Comparison of ENCODE assay signal across 8 mouse cellular contexts in the genomic region with DNA sequence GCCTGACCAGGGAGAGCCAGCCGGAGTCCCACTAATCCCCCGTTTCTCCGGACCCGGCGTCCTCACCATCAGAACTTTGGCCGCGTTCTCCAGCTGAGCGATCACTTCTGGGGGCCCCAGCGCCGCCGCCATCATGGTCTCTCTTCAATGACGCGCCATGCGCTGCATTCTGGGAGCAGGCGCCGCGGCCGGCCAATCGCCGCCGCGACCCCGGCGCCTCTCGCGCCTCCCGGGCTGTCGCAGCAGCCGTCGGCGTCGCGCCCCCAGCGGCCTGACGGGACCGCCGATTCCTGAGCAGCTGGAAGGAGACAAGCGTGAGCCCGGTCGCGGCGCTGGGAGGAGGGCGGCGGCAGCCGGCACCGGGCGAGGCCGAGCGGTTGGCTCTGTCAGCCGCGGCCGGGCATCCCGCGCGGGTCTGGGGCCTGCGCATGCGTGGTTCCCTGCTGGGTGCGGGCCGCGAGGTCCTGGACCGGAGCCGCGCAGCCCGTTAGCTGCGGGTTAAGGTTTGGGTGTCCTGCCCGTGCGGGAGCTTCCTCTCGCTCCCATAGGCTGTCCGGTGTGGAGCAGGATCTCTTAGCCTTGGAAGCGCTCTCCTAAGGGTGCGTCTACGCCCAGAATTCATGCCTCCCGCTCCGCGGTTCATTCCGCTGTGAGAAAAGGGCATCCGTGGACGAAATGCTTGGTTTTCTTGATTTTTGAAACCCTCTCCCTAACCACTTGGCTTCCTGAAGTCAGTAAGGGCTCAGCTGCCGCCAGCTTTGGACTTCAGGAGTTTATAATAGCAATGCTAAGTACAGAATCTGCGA. TPM values are rescaled to one million over a fixed set of nuclear protein-coding genes. Genes with fewer than 3 reads are reported as not detected.
DNase-seq lines count a peak whose midpoint lies in the region; ATAC-seq lines count a peak whose summit lies in the region.

Gene Xpo4 (minus strand): TSS at position 609 of the 806 bp plus-strand sequence.

- H3K9ac ChIP-seq in intestine, embryonic 16.5 days (ENCODE audit: low read depth, low read length): peak within 1 kb of the TSS; percentile 95

- WGBS in intestine, embryonic 16.5 days: under 1% methylated on average over 80 of the region's 80 CpGs

- no peaks in the 10 kb centered on the region for H3K36me3 ChIP-seq in intestine, embryonic 16.5 days (ENCODE audit: control insufficient read depth, insufficient read depth, low read length)

- peak within 1 kb of the TSS; percentile 93 for H3K4me3 ChIP-seq in intestine, embryonic 16.5 days (ENCODE audit: low read length)

- peak; percentile 96 for ATAC-seq in intestine, embryonic 16.5 days

- peak within 1 kb of the TSS; percentile 79 for H3K4me2 ChIP-seq in intestine, embryonic 16.5 days (ENCODE audit: low read depth, low read length)

- intact Hi-C loops in gastrocnemius, postnatal 36 days (cut with DNase I): loop anchor here (10.0 kb wide), 1 partner anchor 270 kb away; the partner anchor contains the start of gene Cryl1
- intact Hi-C loops in left cerebral cortex, postnatal 25 days (cut with DNase I): no loop called here

- peak within 1 kb of the TSS; percentile 89 for H3K27ac ChIP-seq in intestine, embryonic 16.5 days (ENCODE audit: low read length)

- peak; percentile 64 for DNase-seq in adrenal gland, adult 8-10 months
- DNase-seq in embryo, embryonic 11.5 days (ENCODE audit: low read depth, low spot score): peak; percentile 73
- peak; percentile 73 to 82 for DNase-seq in gastrocnemius, postnatal 36 days
- DNase-seq in left cerebral cortex, postnatal 25 days (ENCODE audit: low spot score in 2 of 2): peak; percentile 87 to 91
- peak; percentile 90 for DNase-seq in mesoderm, embryonic 11.5 days (ENCODE audit: low read depth, low spot score)
- peak; percentile 90 for DNase-seq in right cerebral cortex, postnatal 25 days
- peak; percentile 75 to 76 for DNase-seq in urinary bladder, postnatal 36 days (ENCODE audit: low spot score in 2 of 2)

- peaks cover 9% of the 10 kb centered on the region for H3K4me1 ChIP-seq in intestine, embryonic 16.5 days (ENCODE audit: control insufficient read depth, insufficient read depth, low read length)

- H3K27me3 ChIP-seq in intestine, embryonic 16.5 days (replicated peaks; ENCODE audit: control insufficient read depth, insufficient read depth, low read length): no peaks in the 10 kb centered on the region

- no peaks in the 10 kb centered on the region for H3K9me3 ChIP-seq in intestine, embryonic 16.5 days (ENCODE audit: control insufficient read depth, low read length)

RNA-seq across cellular contexts. Expression of gene Xpo4, which starts in this region (rescaled TPM):
- total RNA-seq in adrenal gland, adult 8-10 months (2022): 10 to 100 TPM; 35.7 to 45.2 (median 38.1) TPM
- total RNA-seq in gastrocnemius, postnatal 36 days (2021): 10 to 100 TPM in 1 of 2 experiments, 1 to 10 TPM in 1; 5.3 to 12.1 TPM
- 16.1 and 17.0 TPM in 2 replicates for polyA plus RNA-seq in intestine, embryonic 16.5 days (2015; fragmentation: Nextera tagmentation; extraction: Ambion mirVana)
- total RNA-seq in left cerebral cortex, postnatal 25 days (2021): 10 to 100 TPM; 13.1 to 13.3 TPM

Comparison
In these comparisons a context has a peak if more than half of its experiments do, and no peak if none do; other contexts are left out.
1. Peak in every context shown above with its lines: DNase-seq, ATAC-seq, H3K4me3 ChIP-seq and H3K27ac ChIP-seq.